Mouse (Mus musculus) lung, postnatal 0 days (tissue): ENCODE data around the gene B9d2. TPM values are rescaled to one million over a fixed set of nuclear protein-coding genes. Genes with fewer than 3 reads are reported as not detected.
A peak's percentile ranks its signal among the peaks of the same experiment; 100 is the strongest.

Experiments
- ATAC-seq: fragments of 200-750 bp; cut with Nextera tagmentation; 2 replicates; pipeline ENCODE4 v1.8.0; 2017; ENCODE audit warnings: moderate library complexity
- DNase-seq: peaks from one replicate; pipeline ENCODE4 v3.0.0-alpha.2; 2016; ENCODE audit warnings: low spot score
- H3K27ac ChIP-seq: fragments of 300-500 bp; sonication (generic); 2 replicates; pipeline ENCODE4 v1.5.1; 2014; ENCODE audit warnings: antibody characterized with exemption, mild to moderate bottlenecking, low read length, mixed read lengths
- H3K27me3 ChIP-seq: fragments of 300-500 bp; sonication (generic); replicated peaks from 2 replicates; pipeline ENCODE4 v1.6.1; 2014; ENCODE audit warnings: low read length, mixed read lengths; ENCODE audit not compliant: insufficient read depth
- H3K36me3 ChIP-seq: fragments of 300-500 bp; sonication (generic); 2 replicates; pipeline ENCODE4 v1.6.1; 2014; ENCODE audit warnings: low read length, mixed read lengths; ENCODE audit not compliant: insufficient read depth
- H3K4me1 ChIP-seq: fragments of 300-500 bp; sonication (generic); 2 replicates; pipeline ENCODE4 v1.6.1; 2014; ENCODE audit warnings: antibody characterized with exemption, low read depth, low read length, mixed read lengths; ENCODE audit not compliant: insufficient read depth
- H3K4me2 ChIP-seq: fragments of 300-500 bp; sonication (generic); replicated peaks from 2 replicates; pipeline ENCODE4 v1.6.1; 2014; ENCODE audit warnings: low read depth, mild to moderate bottlenecking, low read length, moderate library complexity, mixed read lengths
- H3K4me3 ChIP-seq: fragments of 300-500 bp; sonication (generic); 2 replicates; pipeline ENCODE4 v1.5.1; 2014; ENCODE audit warnings: low read depth, low read length
- H3K9ac ChIP-seq: fragments of 300-500 bp; sonication (generic); replicated peaks from 2 replicates; pipeline ENCODE4 v1.6.1; 2014; ENCODE audit warnings: low read depth, mild to moderate bottlenecking
- H3K9me3 ChIP-seq: fragments of 300-500 bp; sonication (generic); 2 replicates; pipeline ENCODE4 v1.6.1; 2016; ENCODE audit warnings: low read length, mixed read lengths
- CTCF ChIP-seq: IDR thresholded peaks from 2 replicates; pipeline ENCODE4 v1.5.1; 2016; ENCODE audit warnings: antibody characterized with exemption, mild to moderate bottlenecking
- EP300 ChIP-seq: IDR thresholded peaks from 2 replicates; pipeline ENCODE4 v1.6.1; 2016; ENCODE audit warnings: antibody characterized with exemption, mild to moderate bottlenecking, control low read depth
- WGBS: fragments of 180-500 bp; shearing (Covaris S2); extraction: QIAGEN DNeasy Blood & Tissue Kit; methylation state at CpG from one replicate; pipeline ENCODE4 v1.1.7; 2014; 5-methylcytosine and 5-hydroxymethylcytosine counted together
- polyA plus RNA-seq: library from polyadenylated mRNA; unstranded; fragments of >200 nt; fragmentation: Nextera tagmentation; extraction: Ambion mirVana; gene quantifications from 2 replicates; pipeline ENCODE4 v1.2.1, GENCODE M21; 2015

The B9d2 gene
- polyA plus RNA-seq, 1 experiment from 2014 or later: 28.8 TPM

DNA sequence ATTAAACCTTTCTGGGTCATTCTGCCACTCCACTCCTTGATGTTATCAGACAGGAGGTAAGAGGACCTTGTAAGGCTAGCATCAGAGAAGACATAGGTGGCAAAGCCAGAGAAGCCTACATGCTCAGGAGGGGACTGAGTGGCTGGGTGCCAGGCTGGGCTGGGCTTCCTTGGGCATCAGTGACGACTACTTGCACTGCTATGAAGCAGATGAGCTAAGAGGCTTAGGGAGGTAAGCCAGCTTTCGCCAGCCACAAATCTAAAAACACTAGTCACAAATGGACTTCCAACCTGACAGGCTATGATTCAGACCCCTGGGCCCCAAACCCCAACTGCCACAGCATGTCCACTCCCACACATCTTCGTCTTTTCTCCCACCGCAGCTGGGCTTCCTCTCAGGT lies 35.9 kb upstream of the B9d2 start:
- 82% methylated on average over 4 of the region's 4 CpGs for WGBS
- H3K36me3 ChIP-seq: 0 out of 2 replicates have a peak, but pooled peaks cover 3% of the 10 kb centered on the region
- DNase-seq: no peak
- no peak overlapping the region for H3K4me3 ChIP-seq
- TF ChIP-seq EP300: no peak
- no peak for TF ChIP-seq CTCF
- H3K27me3 ChIP-seq: no peaks in the 10 kb centered on the region
- H3K4me2 ChIP-seq: no peak overlapping the region
- no peak for ATAC-seq
- no peak overlapping the region for H3K9ac ChIP-seq
- no peak overlapping the region for H3K27ac ChIP-seq
- no peaks in the 10 kb centered on the region for H3K9me3 ChIP-seq
- H3K4me1 ChIP-seq: no peaks in the 10 kb centered on the region

DNA sequence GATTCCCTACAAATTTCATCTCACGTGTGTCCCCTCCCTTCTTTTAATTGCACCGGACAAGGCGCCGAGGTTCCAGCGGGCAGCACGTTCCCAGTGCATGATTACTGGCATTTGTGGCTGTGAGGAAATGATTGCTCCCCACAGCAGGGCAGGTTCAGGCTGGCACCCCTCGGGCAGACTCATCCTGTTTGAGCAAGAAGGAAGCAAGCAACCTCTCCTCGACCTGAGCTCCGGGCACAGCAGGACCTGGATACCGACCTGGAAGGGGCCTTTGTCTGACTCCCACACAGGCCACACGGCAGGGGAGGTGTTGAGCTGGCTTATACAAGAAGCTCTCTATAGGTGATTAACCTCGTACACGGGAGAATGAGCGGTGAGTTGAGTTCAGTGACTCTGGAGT lies 35.5 kb upstream of the B9d2 start:
- Histone ChIP-seq H3K27me3 (no peaks in the 10 kb centered on the region), H3K27ac (no peak overlapping the region), H3K9ac (no peak overlapping the region), H3K4me3 (no peak overlapping the region), H3K36me3 (0 out of 2 replicates have a peak, but pooled peaks cover 3% of the 10 kb centered on the region), H3K4me2 (no peak overlapping the region), H3K9me3 (no peaks in the 10 kb centered on the region), H3K4me1 (no peaks in the 10 kb centered on the region)
- WGBS: 60% methylated on average over 14 of the region's 14 CpGs
- DNase-seq (no peak), ATAC-seq (no peak)
- no peak for TF ChIP-seq CTCF
- TF ChIP-seq EP300: no peak

DNA sequence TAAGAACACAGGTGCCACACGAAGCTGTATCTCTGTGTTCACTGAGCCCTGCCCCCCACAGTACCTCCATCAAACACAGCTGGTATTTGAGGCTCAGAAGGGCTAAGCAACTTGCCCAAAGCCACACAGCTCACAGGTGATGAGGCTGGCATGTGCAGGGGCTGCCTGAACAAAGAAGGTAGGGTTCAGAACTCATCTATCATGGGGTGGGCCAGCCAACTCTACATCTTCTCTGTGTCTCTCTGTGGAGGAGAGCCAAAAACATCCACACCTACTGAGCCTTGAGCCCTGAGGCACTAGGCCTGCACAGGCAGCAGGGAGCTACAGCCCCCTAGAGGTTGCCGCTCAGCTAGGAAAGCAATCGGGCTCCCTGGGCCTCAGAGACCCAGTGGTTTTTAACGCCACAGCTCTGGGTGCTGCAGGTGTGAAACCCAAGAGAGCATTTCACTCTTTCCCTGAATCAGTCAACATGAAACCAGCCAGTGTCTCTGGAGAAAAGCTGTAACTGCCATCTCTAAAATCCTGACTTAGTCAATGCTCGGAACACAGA lies 32.9 kb upstream of the B9d2 start:
- Histone ChIP-seq H3K27me3 (no peaks in the 10 kb centered on the region), H3K9ac (no peak overlapping the region), H3K9me3 (no peaks in the 10 kb centered on the region), H3K36me3 (0 out of 2 replicates have a peak, but pooled peaks cover 3% of the 10 kb centered on the region), H3K4me3 (no peak overlapping the region), H3K4me1 (no peaks in the 10 kb centered on the region), H3K4me2 (no peak overlapping the region), H3K27ac (no peak overlapping the region)
- WGBS: 54% methylated on average over 5 of the region's 5 CpGs
- DNase-seq: no peak
- TF ChIP-seq EP300 (no peak), CTCF (peak; percentile 45)
- no peak for ATAC-seq

DNA sequence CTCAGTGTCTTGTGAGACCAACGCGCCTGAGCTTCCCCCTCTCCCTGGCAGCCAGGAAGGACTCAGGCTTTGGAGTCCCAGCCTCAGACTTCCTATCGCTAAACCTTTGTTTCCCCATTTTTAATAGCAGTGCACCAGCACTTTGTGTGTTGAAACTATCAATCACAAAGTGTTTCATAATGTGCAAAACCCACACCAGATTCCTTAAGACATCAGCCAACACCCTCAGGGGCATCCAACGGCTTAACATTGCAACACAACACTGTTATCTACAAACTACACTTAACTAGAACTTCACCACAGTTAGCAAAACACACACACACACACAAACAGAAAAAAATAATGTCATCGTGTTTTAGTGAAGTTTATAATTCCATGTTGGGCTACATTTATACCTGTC lies 30.7 kb upstream of the B9d2 start:
- WGBS: 48% methylated on average over 5 of the region's 5 CpGs
- Histone ChIP-seq H3K36me3 (no peaks in the 10 kb centered on the region), H3K4me2 (no peak overlapping the region), H3K4me3 (no peak overlapping the region), H3K9me3 (no peaks in the 10 kb centered on the region), H3K9ac (no peak overlapping the region), H3K27me3 (no peaks in the 10 kb centered on the region), H3K27ac (no peak overlapping the region), H3K4me1 (no peaks in the 10 kb centered on the region)
- peak; percentile 36 for DNase-seq
- ATAC-seq: peak; percentile 32; the same call in 1 of the 2 replicates
- no peak for TF ChIP-seq EP300
- TF ChIP-seq CTCF: no peak

DNA sequence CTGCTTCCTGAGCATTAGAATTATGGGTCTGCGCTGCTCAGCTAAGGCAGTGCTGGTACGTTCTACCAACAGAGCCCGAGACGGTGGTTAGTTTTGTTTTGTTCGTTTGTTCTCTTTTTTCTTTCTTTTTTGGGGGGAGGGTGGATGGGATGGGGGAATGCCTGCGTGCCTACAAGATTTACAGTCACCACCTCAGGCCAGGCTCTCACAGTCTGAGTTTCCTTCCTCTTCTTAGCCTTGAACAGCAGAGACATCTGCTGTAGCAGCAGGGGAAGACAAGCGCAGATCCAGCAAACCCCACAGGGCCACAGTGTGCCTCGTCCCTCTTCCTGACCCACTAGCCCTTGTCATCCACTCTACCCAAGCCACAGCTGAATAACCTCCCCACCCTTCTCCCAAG lies 29.3 kb upstream of the B9d2 start:
- no peak overlapping the region for H3K9ac ChIP-seq
- H3K4me1 ChIP-seq: no peaks in the 10 kb centered on the region
- no peak overlapping the region for H3K27ac ChIP-seq
- no peak overlapping the region for H3K4me3 ChIP-seq
- 81% methylated on average over 8 of the region's 8 CpGs for WGBS
- no peaks in the 10 kb centered on the region for H3K9me3 ChIP-seq
- H3K4me2 ChIP-seq: no peak overlapping the region
- TF ChIP-seq CTCF (no peak), EP300 (no peak)
- H3K27me3 ChIP-seq: no peaks in the 10 kb centered on the region
- DNase-seq (peak; percentile 26), ATAC-seq (no peak)
- H3K36me3 ChIP-seq: no peaks in the 10 kb centered on the region

DNA sequence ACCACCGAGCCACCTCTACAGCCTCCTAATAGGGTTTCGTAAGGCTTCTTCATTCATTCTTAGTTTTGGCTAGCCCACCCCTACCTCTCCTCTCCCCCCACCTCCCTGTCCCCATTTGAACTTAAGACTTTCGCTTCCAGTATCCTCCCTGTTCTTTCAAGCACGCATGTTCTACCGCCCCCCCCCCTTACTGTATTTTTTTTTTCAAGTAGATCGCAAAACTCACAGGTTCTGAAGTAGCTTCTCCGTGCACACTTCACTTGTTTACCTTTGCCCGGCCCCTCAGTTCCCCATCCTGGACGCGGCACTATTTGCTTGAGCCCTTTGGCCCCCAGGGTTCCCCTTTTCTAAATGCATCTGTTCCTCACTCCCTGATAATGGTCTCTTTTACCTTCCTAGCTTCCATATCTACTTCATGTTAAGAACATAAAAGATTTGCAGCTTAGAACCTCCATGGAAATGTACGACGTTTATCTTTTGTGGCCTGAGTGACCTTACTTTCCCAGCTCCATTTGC lies 28.3 kb upstream of the B9d2 start:
- 54% methylated on average over 12 of the region's 12 CpGs for WGBS
- H3K4me1 ChIP-seq: no peaks in the 10 kb centered on the region
- H3K4me3 ChIP-seq: no peak overlapping the region
- H3K27me3 ChIP-seq: no peaks in the 10 kb centered on the region
- DNase-seq: no peak
- H3K27ac ChIP-seq: no peak overlapping the region
- no peak for TF ChIP-seq CTCF
- no peak for TF ChIP-seq EP300
- H3K36me3 ChIP-seq: no peaks in the 10 kb centered on the region
- no peak overlapping the region for H3K9ac ChIP-seq
- no peaks in the 10 kb centered on the region for H3K9me3 ChIP-seq
- ATAC-seq: no peak
- no peak overlapping the region for H3K4me2 ChIP-seq
